Mouse (Mus musculus): ENCODE measurements around the gene Ctnna3.
"Not testable (repeated sequence)": the region's sequence is repeated elsewhere in the genome, so short reads cannot be mapped to it uniquely, and the experiment has no call there.

Ctnna3 gene

DNA sequence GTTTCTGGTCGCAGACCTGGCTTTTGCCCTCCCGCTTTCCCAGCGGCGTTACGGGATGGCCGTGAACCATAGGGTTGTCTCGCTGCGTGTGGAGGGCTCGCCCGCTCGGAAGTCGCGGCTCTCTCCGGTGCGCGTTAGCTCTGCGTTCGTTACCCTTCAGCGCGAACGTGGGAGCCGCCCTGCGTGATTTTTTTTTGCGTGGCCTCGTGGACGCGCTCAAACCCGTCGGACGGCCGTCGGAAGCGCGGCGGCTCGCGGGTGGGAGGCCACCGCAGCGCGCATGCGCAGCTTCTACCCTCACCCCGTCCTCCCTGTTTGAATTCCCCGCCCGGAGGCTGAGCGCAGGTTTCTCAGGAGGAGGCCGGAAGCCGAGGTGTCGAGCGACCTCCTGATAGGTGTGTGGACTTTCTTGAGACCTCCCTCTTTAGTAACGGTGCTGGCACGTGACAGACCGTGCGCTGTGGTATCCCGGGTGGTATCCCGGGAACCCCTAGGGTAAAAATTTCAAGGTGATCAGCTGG, at the start of gene Ctnna3:
Ctnna3 (plus strand) TSS at position 314 of the 521 bp plus-strand sequence.
- DNase-seq = peak; percentile 94

DNA sequence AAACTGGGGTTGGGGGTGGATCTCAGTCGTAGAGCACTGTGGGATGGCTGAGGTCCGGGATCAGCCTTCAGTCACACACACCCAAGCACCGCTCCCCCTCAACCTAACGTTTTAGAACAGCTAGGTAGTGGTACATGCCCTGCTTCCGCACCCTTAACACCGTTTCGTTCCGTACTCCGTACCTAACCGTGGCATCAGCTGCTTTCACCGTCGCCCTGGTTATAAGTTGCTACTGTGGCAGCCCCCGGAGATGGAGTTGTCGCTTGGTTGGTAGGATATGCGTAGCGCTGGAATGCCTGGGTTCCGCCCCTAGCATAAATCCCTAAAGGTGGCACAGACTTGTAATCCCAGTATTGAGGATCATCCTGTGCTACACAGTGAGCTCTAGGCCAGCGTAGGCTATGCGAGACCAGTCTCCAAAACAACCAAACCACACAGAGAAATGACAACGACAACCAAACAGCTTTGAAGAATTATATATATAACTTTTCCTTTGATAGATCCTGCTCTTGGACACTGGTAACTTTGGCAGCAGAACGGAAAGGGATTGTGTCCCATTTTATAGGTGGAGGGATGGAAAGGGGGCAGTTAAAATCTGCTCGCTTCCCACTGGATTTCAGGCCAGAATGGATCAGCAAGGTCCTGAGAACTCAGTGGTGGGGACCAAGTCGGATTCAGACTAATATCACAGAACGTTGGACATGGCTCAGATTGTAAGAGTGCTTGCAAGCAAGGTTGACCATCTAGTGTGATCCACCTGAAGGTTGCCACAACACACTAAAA, 48.2 kb upstream of the Ctnna3 start, which contains the start of gene Sirt1:
Sirt1 (minus strand) TSS at position 207 of the 783 bp plus-strand sequence.
- no peak for DNase-seq

DNA sequence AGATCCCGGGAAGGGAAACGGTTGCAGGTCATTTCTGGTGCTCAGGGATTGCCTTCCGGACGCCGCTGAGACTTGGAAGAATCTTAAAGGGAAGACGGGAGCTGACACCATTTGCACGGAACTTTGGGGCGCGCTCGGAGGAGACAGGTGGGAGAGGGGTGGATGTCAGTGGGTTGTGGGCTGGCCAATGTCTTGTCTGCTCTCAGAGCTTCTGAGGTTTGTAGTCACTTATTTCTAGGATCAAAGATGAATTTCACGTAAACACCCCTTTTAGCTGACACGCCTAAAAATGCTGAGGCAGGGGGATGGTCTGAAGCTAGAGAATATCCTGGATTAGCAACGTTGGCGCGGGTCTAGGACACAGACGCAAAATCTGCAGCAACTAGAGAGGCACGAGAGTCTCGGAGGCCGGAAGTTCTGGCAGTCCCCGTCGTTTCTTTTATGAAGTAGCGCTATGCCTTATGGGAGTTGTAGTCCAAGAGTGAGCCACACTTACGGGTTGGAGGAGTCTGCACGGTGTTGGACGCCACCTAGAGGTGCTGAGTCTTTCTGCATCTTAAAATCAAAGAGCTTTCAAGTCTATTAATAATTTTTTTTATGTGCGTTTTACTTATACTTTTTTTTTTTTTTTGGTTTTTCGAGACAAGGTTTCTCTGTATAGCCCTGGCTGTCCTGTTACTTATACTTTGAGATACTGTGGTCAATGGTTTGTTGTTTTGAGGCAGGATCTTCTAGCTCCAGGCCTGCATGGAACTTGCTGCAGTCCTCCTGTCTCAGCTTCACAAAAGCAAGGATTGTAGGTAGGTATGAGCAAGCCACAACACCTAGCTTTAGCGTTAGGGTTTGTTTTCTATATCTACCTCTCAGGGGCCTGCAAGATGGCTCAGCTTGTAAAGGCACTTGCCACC, 47.3 kb upstream of the Ctnna3 start, which contains the start of gene Dnajc12:
Dnajc12 (plus strand) TSS at position 72 of the 908 bp plus-strand sequence.
- peak; percentile 89 for DNase-seq

GRCm38 (mm10) chr10:63385897-63386296, 44.0 kb upstream of the Ctnna3 start:
- not testable (repeated sequence) for DNase-seq

DNA sequence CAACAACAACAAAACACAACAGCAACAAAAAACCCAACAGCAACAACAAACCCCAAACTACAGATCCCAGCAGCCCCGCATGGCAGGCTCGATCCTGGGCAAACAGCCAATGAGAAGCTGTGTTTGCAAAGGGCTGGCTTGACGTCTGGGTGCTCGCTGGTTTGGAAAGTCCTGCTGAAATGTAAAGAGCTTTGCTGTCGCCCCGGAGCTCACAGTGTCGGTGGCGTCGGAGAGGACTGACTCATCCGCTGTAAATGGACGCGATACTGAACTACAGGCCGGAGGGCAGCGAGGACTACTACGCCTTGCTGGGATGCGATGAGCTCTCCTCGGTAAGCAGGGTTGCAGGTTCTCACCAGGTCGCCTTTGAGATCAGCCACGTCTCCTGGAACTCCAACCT, 43.5 kb upstream of the Ctnna3 start:
- peak; percentile 91 for DNase-seq

- no peak for DNase-seq
These were observed 42.9 kb upstream of the Ctnna3 start for GRCm38 (mm10) chr10:63386991-63387390.

- DNase-seq = no peak
These were observed 41.0 kb upstream of the Ctnna3 start for GRCm38 (mm10) chr10:63388948-63389347.

DNA sequence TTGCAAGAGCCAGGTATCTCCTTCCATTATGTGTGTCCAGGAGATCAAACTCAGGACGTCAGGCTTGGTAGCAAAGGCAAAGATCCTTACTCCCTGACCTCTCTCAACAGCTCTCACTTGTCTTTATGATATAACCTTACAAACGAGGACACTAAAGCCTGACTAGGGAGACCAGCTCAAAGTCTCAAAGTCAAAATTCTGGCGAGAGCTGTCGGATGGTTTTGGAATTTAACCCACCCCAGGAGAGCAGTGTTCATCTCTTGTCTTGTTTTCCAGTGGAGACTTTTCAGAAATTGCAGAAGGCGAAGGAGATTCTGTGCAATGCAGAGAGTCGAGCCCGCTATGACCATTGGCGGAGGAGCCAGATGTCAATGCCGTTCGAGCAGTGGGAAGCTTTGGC, 32.9 kb upstream of the Ctnna3 start:
- peak; percentile 91 for DNase-seq

DNA sequence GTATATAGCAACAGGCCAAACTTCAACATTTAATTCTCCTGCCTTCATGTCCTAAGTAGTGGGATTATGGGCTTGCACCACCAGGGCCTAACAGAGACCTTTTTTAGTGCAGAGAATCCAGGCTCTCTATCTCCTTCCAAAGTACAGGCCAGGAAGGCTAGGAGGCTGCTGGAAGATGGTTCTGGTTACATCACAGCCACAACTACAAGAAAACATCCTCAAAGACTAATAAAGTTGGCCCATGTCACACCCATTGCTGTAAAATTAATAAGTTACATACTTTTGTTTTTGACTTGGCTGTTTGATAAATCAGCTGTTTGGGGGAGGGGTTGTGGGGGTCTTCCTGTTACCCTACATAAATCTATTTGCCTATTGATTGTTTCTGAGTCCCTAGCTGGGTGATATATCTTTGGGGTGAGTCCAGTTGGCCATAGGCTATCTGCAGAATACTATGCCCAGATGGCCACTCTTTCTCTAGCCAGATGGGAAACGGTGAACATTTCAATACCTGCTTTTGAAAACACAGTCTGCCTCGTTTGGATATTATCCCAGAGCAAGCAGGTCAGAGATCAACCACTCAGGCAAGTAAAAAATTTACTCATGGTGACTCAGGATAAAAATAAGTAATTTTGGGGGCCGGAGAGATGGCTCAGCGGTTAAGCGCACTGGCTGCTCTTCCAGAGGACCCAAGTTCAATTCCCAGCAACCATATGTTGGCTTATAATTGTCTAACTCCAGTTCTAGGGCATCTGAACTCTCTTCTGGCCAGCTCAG, 27.0 kb upstream of the Ctnna3 start:
- DNase-seq = peak; percentile 85

GRCm38 (mm10) chr10:63403636-63404035, 26.3 kb upstream of the Ctnna3 start:
- peak; percentile 91 for DNase-seq

DNA sequence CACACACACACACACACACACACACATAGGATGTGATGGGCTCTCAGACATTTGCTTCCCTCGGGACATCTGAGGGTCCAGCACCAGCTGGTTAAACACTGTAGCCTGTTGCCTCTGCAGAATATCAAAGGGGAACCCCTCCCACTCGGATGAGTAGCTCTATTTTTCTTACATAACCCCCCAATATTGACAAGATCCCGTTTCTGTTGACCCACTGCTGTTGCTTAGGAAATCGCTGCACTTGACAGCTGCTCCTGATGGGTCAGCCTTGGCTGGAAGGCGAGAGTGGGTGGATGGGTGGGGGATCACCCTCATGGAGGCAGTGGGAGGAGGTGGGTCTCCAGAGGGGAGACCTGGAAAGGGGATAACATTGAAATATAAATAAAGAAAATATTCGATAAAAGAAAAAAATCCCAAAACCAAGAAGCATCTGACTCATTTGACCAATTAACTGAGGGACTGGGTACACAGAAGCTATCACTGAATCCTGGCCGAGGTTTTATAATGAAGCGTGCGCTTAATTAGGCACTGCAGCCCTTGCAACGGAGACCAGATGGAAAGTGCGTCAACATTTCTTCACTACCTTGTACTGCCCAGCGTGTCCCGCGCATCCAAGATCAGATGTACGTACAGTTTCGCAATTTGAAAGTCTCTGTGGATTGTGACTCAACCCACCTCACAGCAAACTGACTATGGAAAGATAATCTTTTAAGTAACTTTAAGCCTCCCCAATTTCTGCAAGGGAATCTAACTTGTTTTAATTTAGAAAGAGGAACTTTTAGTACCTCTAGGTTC, 19.5 kb upstream of the Ctnna3 start:
- peak; percentile 7 for DNase-seq

DNA sequence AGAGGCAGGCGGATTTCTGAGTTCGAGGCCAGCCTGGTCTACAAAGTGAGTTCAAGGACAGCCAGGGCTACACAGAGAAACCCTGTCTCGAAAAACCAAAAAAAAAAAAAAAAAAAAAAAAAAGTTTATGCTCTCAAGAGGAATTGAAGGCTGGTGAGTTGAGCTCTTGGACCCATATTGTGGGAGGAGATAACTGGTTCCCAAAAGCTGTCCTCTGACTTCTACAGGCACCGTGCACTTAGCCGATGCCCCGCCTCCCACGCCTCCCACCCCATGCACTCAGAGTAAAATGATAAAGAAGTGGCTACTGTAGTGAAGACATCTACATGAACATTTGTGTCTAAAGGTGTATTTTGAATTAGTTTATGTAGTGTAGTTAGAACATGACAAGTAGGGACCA, 18.2 kb upstream of the Ctnna3 start:
- DNase-seq = not testable (repeated sequence)

DNA sequence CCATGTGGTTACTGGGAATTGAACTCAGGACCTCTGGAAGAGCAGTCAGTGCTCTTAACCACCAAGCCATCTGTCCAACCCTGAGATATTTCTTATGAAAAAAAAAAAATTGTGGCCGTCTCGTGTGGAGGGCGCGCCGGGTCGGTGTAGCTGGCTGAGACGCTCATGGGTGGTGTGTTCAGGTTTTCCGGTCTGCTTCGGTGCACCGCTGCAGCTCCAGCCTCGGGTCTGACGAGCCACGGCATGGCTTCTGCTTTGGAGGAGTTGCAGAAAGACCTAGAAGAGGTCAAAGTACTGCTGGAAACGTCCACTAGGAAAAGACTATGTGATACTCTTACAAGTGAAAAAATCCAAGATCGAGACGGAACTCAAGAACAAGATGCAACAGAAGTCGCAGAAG, 17.1 kb upstream of the Ctnna3 start:
- peak; percentile 40 for DNase-seq

- no peak for DNase-seq
These were observed 14.6 kb upstream of the Ctnna3 start for GRCm38 (mm10) chr10:63415287-63415686.

GRCm38 (mm10) chr10:63415850-63416249, 14.0 kb upstream of the Ctnna3 start:
- DNase-seq = no peak

DNA sequence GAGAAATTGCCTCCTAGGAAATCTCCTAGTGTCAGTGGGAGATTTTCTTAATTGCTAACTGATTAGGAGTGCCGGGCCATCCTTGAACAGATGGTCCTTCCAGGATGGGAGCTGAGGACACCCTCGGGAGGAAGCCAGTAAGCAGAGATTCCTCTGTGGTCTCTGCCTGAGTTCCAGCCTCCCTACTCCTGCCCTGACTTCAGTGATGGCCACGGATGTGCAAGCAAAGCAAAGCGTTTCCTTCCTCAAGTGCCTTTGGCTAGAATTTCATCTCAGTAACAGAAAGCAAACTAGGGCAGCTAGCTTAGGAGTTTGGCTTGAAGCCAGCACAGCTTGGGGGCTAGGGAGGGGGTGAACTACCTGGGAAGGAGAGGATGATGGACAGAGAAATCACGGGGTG, 12.8 kb upstream of the Ctnna3 start:
- no peak for DNase-seq

GRCm38 (mm10) chr10:63421739-63422735, 7.9 kb upstream of the Ctnna3 start, which contains the start of gene Gm7075:
TSS of gene Gm7075 (minus strand) at chr10:63421789.
- DNase-seq = peak; percentile 70

- no peak for DNase-seq
These were observed 7.2 kb upstream of the Ctnna3 start for GRCm38 (mm10) chr10:63422736-63422992.

GRCm38 (mm10) chr10:63423591-63424474, 6.1 kb upstream of the Ctnna3 start:
- no peak for DNase-seq

GRCm38 (mm10) chr10:63424475-63424814, 5.5 kb upstream of the Ctnna3 start:
- DNase-seq = peak; percentile 48
